Mouse (Mus musculus) bone marrow macrophage, adult 2 months (primary cell): ENCODE data around the gene Vmn1r152. TPM values are rescaled to one million over a fixed set of nuclear protein-coding genes. Genes with fewer than 3 reads are reported as not detected.
"Not testable (repeated sequence)": the region's sequence is repeated elsewhere in the genome, so short reads cannot be mapped to it uniquely, and the experiment has no call there.

Source experiments
- H3K27ac ChIP-seq: 2 replicates; pipeline ENCODE4 v1.5.1; 2012; ENCODE audit warnings: low read depth, low read length; ENCODE audit not compliant: insufficient read depth
- H3K4me1 ChIP-seq: 2 replicates; pipeline ENCODE4 v1.6.1; 2012; ENCODE audit warnings: low read length; ENCODE audit not compliant: control insufficient read depth, insufficient read depth
- H3K4me3 ChIP-seq: 2 replicates; pipeline ENCODE4 v1.5.1; 2012; ENCODE audit warnings: mild to moderate bottlenecking, low read length, moderate library complexity; ENCODE audit not compliant: insufficient read depth
- polyA plus RNA-seq: library from polyadenylated mRNA; stranded (reverse); fragments of >200 nt; gene quantifications from 2 replicates; pipeline ENCODE4 v1.2.4, GENCODE M21; 2012; ENCODE audit not compliant: missing spikeins, insufficient read depth, insufficient read length

The Vmn1r152 gene
- not detected in 2 replicates for polyA plus RNA-seq

DNA sequence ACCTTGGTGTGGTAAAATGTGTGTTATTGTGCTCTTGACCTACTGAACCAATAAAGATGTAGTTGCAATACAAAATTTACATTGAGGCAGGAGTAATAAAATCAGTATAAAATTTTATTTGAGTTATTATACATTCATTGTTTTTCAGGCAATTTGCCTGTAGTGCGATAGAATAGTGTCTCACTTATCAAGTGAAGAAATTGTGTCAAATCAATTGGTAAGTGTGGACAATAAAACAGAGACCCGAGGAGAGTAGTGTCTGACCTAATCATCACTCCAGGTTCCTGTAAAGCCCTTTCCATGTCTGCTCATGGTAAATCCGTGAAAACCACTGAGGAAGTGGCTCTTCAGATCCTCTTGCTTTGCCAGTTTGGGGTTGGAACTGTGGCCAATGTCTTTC lies at the start of gene Vmn1r152:
Gene Vmn1r152 (plus strand): TSS at position 301 of the 400 bp plus-strand sequence.
- not testable (repeated sequence) for H3K4me3 ChIP-seq, H3K27ac ChIP-seq, H3K4me1 ChIP-seq

DNA sequence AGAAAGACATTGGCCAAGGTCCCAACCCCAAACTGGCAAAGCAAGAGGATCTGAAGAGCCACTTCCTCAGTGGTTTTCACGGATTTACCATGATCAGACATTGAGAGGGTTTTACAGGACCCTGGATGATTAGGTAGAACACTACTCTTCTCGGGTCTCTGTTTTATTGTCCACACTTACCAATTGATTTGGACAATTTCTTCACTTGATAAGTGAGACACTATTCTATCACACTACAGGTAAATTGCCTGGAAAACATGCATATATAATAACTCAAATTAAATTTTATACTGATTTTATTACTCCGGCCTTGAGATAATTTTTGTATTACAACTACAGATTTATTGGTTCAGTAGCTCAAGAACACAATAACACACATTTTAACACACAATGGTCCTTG lies 23.2 kb upstream of the Vmn1r152 start, which contains the start of gene Vmn1r151:
Gene Vmn1r151 (minus strand): TSS at position 101 of the 400 bp plus-strand sequence.
- H3K4me1 ChIP-seq, H3K4me3 ChIP-seq, H3K27ac ChIP-seq: not testable (repeated sequence)

DNA sequence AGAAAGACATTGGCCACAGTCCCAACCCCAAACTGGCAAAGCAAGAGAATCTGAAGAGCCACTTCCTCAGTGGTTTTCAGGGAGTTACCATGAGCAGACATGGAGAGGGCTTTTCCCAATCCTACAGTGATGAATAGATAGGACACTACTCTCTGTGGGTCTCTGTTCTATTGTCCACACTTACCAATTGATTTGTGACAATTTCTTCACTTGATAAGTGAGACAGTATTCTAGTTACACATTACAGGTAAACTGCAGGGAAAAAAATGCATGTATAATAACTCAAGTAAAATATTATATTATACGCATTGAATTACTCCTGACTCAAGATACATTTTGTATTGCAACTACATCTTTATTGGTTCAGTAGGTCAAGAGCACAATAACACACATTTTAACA lies 12.0 kb downstream of the Vmn1r152 start, which contains the start of gene Gm8677:
Gene Gm8677 (minus strand): TSS at position 101 of the 400 bp plus-strand sequence.
- H3K4me1 ChIP-seq, H3K4me3 ChIP-seq, H3K27ac ChIP-seq: not testable (repeated sequence)

DNA sequence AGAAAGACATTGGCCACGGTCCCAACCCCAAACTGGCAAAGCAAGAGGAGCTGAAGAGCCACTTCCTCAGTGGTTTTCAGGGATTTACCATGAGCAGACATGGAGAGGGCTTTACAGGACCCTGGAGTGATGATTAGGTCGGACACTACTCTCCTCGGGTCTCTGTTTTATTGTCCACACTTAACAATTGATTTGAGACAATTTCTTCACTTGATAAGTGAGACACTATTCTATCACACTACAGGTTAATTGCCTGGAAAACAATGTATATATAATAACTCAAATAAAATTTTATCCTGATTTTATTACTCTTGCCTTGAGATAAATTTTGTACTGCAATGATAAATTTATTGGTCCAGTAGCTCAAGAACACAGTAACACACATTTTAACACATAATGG lies 42.5 kb downstream of the Vmn1r152 start, which contains the start of gene Gm4201:
Gene Gm4201 (minus strand): TSS at position 101 of the 400 bp plus-strand sequence.
- not testable (repeated sequence) for H3K4me3 ChIP-seq, H3K4me1 ChIP-seq, H3K27ac ChIP-seq

Other genes with a start within 250 kb of the Vmn1r152 start
- not detected in 2 replicates for gene Gm4187, start 193.2 kb upstream of the Vmn1r152 start, polyA plus RNA-seq
- gene Gm8660, start 151.9 kb upstream of the Vmn1r152 start, polyA plus RNA-seq, result not detected in 2 replicates
- gene Vmn1r148, start 109.4 kb upstream of the Vmn1r152 start, polyA plus RNA-seq, result not detected in 2 replicates
- not detected in 2 replicates for gene Vmn1r149, start 84.7 kb upstream of the Vmn1r152 start, polyA plus RNA-seq
- gene Gm10665, start 58.9 kb upstream of the Vmn1r152 start, polyA plus RNA-seq, result not detected in 2 replicates
- gene Vmn1r151, start 23.3 kb upstream of the Vmn1r152 start, polyA plus RNA-seq, result not detected in 2 replicates
- not detected in 2 replicates for gene Gm8677, start 11.9 kb downstream of the Vmn1r152 start, polyA plus RNA-seq
- not detected in 2 replicates for gene Gm4201, start 42.4 kb downstream of the Vmn1r152 start, polyA plus RNA-seq
- gene Gm4565, start 65.2 kb downstream of the Vmn1r152 start, polyA plus RNA-seq, result not detected in 2 replicates
- not detected in 2 replicates for gene Vmn1r155, start 135.1 kb downstream of the Vmn1r152 start, polyA plus RNA-seq
- gene Gm8693, start 169.3 kb downstream of the Vmn1r152 start, polyA plus RNA-seq, result not detected in 2 replicates
- not detected in 2 replicates for gene Gm4567, start 196.7 kb downstream of the Vmn1r152 start, polyA plus RNA-seq
- gene Vmn1r157, start 238.7 kb downstream of the Vmn1r152 start, polyA plus RNA-seq, result not detected in 2 replicates